Mouse (Mus musculus): Measurements from ENCODE around the gene Creld2.
A peak's percentile ranks its signal among the peaks of the same experiment; 100 is the strongest.
"Not testable (repeated sequence)": the region's sequence is repeated elsewhere in the genome, so short reads cannot be mapped to it uniquely, and the experiment has no call there.

Creld2 gene

GRCm38 (mm10) chr15:88819026-88819905 lies at the start of gene Creld2, which contains the start of gene Alg12:
Gene Creld2, plus strand, starts transcription at chr15:88819646.
Gene Alg12, minus strand, starts transcription at chr15:88819318.
- peak; percentile 100 for DNase-seq

DNA sequence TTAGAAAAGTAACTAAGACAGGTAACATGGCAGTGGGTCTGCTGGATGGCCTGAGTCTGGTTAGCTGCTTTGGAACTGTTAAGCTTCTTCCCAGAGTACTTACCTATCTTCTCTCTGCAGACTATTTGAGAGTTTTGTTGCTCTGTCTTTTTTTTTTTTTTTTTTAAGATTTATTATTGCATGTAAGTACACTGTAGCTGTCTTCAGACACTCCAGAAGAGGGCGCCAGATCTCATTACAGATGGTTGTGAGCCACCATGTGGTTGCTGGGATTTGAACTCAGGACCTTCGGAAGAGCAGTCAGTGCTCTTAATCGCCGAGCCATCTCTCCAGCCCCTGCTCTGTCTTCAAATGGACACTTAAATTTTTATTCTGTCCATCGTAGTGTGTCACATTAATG lies 44.8 kb upstream of the Creld2 start:
- DNase-seq = not testable (repeated sequence)

DNA sequence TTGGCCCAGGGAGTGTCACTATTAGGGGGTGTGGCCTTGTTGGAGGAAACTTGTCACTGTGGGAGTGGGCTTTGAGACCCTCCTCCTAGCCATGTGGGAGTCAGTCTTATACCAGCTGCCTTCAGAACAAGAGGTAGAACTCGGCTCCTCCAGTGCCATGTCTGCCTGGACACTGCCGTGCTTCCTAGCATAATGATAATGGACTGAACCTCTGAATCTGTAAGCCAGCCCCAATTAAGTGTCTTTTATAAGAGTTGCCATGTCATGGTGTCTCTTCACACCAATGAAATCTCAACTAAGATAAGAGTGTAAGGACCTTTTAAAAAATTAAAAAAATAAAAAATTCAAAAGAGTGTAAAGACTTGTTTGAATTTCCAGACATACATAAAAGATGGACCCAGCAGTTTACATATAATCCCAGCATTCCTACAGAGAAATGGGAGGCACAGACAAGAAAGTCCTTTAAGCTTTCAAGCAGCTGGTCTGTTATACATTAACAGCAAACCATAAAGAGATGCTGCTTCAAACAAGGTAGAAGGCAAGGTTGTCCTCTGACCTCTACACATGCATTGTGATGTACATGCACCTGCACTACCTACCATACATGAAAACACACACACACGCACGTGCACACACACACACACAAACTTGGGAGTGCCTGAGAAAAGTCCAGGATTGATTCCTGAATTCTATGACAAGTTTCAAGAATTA lies 27.2 kb upstream of the Creld2 start:
- DNase-seq = no peak

DNA sequence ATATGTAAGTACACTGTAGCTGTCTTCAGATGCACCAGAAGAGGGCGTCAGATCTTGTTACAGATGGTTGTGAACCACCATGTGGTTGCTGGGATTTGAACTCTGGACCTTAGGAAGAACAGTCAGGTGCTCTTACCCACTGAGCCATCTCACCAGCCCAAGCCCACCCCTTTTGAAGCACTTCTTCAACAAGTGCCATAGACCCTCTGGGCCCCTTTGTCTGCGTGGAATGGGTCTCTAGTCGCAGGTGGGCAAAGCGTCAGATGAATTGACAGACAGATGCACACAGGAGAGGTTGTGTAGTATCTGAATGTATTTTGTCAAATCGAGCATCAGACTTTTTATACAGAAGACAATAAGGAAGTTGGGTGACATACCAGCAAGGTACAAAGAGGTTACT lies 24.7 kb upstream of the Creld2 start:
- DNase-seq = not testable (repeated sequence)

- no peak for DNase-seq
Observed at GRCm38 (mm10) chr15:88799950-88800371, 19.5 kb upstream of the Creld2 start.

GRCm38 (mm10) chr15:88800921-88801354 lies 18.5 kb upstream of the Creld2 start:
- no peak for DNase-seq

DNA sequence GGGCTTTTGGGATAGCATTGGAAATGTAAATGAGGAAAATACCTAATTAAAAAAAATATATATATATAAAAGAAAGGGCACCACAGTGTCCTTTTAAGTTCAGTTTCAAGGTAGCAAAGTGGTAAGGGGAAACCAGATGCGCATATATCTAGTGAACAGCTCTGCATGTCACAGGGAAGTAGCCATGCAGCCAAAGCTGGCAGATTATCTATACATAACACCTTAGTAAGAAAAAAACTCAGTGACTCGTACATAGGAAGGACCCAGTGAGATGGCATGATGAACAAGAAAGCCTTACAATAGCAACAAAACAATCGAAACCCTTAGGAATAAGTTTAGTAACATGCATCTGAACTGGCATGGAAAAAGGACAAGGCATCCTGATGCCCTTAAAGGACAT lies 17.5 kb upstream of the Creld2 start:
- no peak for DNase-seq

DNA sequence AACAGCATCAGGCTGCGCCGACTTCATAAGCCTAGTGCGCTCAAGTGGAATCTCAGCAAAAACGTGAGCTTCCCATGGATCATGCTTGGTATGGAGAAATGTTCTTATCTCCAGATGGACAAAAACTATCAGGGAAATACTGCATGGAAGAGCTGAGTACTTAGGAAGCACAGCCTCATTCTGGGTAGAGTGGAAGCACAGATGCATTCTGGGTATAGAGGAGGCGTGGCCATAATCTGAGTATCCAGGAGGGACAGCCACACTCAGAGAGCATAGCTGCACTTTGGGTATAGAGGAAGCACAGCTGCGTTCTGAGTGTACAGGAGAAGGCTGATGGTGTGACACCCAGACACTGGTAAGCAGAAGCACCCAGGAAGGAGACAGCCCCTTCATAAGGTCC lies 17.1 kb upstream of the Creld2 start:
- DNase-seq = no peak

GRCm38 (mm10) chr15:88808121-88808520 lies 11.3 kb upstream of the Creld2 start:
- DNase-seq = no peak

GRCm38 (mm10) chr15:88810369-88810768 lies 9.1 kb upstream of the Creld2 start:
- no peak for DNase-seq

DNA sequence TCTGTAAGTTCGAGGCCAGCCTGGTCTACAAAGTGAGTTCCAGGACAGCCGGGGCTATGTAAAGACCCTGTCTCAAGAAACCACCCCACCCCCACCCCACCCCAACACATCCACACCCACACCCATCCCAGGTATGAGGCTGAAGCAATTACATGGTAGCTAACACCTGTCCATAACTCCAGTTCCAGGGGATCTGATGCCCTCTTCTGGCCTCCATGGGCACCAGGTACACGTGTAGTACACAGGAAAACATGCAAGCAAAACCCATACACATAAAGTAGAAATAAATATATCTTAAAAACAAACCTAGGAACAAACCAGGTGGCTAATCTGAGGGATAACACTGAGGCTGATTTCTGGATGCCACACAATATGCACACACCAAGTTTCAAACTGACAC lies 6.2 kb upstream of the Creld2 start:
- DNase-seq = no peak

DNA sequence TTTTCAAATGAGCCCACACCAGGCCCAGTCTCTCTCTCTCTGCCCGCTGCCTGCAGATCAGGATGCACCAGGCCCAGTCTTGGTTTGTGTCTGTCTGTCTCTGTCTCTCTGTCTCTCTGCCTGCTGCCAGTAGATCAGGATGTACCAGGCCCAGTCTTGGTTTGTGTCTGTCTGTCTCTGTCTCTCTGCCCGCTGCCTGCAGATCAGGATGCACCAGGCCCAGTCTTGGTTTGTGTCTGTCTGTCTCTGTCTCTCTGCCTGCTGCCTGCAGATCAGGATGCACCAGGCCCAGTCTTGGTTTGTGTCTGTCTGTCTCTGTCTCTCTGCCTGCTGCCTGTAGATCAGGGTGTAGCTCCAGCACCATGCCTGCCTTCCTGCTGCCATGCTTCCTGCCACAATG lies 5.6 kb upstream of the Creld2 start:
- not testable (repeated sequence) for DNase-seq

GRCm38 (mm10) chr15:88814411-88815047 lies 4.9 kb upstream of the Creld2 start:
- no peak for DNase-seq

- no peak for DNase-seq
Observed at GRCm38 (mm10) chr15:88815196-88815700, 4.2 kb upstream of the Creld2 start.

GRCm38 (mm10) chr15:88819906-88820303 lies 459 bp downstream of the Creld2 start:
- DNase-seq = no peak

DNA sequence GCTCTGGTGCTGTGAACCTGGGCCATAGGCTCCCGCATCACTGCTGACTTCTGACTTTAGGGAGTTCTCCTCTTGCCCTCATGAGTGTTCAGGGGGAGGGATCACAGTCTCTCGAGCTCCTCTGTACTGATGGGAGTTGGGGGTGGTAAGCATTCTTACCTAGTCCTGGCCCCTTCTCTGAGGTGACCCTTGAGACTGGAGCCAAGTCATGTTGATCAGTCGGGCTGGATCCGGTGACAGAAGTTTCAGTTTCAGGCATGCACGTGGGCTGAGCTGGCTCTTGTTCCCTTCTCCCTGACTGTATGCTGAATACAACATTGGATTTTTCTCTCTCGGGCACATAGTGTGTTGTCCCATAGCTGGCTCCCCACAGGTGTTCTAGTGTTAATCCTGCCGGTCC lies 2.0 kb downstream of the Creld2 start:
- DNase-seq = no peak

GRCm38 (mm10) chr15:88822513-88822912 lies 3.1 kb downstream of the Creld2 start:
- DNase-seq = no peak

DNA sequence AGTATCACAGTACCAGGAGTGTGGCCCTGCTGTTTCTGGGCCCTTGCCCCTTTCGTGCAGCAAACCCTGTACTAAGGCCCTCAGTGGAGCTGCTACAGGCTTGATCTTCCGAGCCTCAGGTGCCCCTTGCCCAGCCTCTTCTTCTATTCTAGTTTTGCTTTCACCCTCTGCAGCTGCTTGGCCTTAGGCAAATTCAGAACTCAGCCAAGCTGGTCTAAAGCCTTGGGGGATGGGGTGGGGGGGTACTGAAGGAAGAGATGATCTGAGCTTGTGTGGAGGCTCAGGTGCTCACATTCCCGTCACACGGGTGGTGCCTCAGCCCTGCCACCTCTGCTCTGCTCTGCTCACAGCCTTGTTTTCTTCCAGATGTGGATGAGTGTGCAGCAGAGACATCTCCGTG lies 3.9 kb downstream of the Creld2 start:
- DNase-seq = no peak

GRCm38 (mm10) chr15:88827466-88827865 lies 8.0 kb downstream of the Creld2 start:
- DNase-seq = no peak

GRCm38 (mm10) chr15:88827991-88828799 lies 8.7 kb downstream of the Creld2 start:
- DNase-seq = peak; percentile 26

- peak; percentile 82 for DNase-seq
Observed at GRCm38 (mm10) chr15:88828800-88829705, 9.6 kb downstream of the Creld2 start.

All from right cerebral cortex, postnatal 25 days (tissue).